Mouse (Mus musculus): ENCODE measurements around the gene 4930524J08Rik. TPM values are rescaled to one million over a fixed set of nuclear protein-coding genes. Genes with fewer than 3 reads are reported as not detected.

Gene 4930524J08Rik
- 10.2 TPM for polyA plus RNA-seq (2012; fragmentation: generic; extraction: Trizol)
- long read RNA-seq, experiment 1: 0 reads
- long read RNA-seq, experiment 2: 0 reads

- peaks cover 42% of the 10 kb centered on the region for H3K79me2 ChIP-seq (ENCODE audit: control insufficient read depth, insufficient read depth)
- H3K79me3 ChIP-seq (ENCODE audit: low read depth): peaks cover 40% of the 10 kb centered on the region
- peak within 1 kb of the TSS; percentile 60 for H3K4me3 ChIP-seq (ENCODE audit: insufficient read depth, poor library complexity, severe bottlenecking)
- H3ac ChIP-seq (ENCODE audit: control insufficient read depth, insufficient read length, low read depth): peak within 1 kb of the TSS; percentile 82
- TF ChIP-seq USF1 (IDR thresholded peaks at IDR 0.05; ENCODE audit: low read depth): peak; percentile 70
- TF ChIP-seq MYOD1 (IDR thresholded peaks at IDR 0.05; ENCODE audit: control insufficient read depth, insufficient read length, low read depth): no peak
- TF ChIP-seq CTCF (IDR thresholded peaks at IDR 0.05; ENCODE audit: control insufficient read depth, insufficient read depth, insufficient read length): no peak
- H3K36me3 ChIP-seq (ENCODE audit: control insufficient read depth, insufficient read depth): peaks cover 39% of the 10 kb centered on the region
- H3K27me3 ChIP-seq (ENCODE audit: control insufficient read depth, insufficient read depth, insufficient read length): no peaks in the 10 kb centered on the region
Observed at GRCm38 (mm10) chr5:99978699-99979442, at the start of gene 4930524J08Rik, which contains the start of gene Hnrnpd. Gene 4930524J08Rik (plus strand): TSS chr5:99979061. Gene Hnrnpd (minus strand): TSS chr5:99978938.

GRCm38 (mm10) chr5:99931910-99932309, 47.0 kb upstream of the 4930524J08Rik start:
- no peak for TF ChIP-seq MAX (IDR thresholded peaks at IDR 0.05)

GRCm38 (mm10) chr5:99939440-99939839, 39.4 kb upstream of the 4930524J08Rik start:
- Histone ChIP-seq H3K79me2 (ENCODE audit: control insufficient read depth, insufficient read depth) (no peaks in the 10 kb centered on the region), H3K4me3 (ENCODE audit: insufficient read depth, poor library complexity, severe bottlenecking) (no peak overlapping the region), H3K36me3 (ENCODE audit: control insufficient read depth, insufficient read depth) (no peaks in the 10 kb centered on the region), H3K27me3 (ENCODE audit: control insufficient read depth, insufficient read depth, insufficient read length) (no peaks in the 10 kb centered on the region), H3K79me3 (ENCODE audit: low read depth) (no peaks in the 10 kb centered on the region), H3ac (ENCODE audit: control insufficient read depth, insufficient read length, low read depth) (no peak overlapping the region)
- TF ChIP-seq CTCF (IDR thresholded peaks at IDR 0.05; ENCODE audit: control insufficient read depth, insufficient read depth, insufficient read length) (no peak), USF1 (IDR thresholded peaks at IDR 0.05; ENCODE audit: low read depth) (no peak), MYOD1 (IDR thresholded peaks at IDR 0.05; ENCODE audit: control insufficient read depth, insufficient read length, low read depth) (no peak), CEBPB (IDR thresholded peaks at IDR 0.05; ENCODE audit: low read depth) (no peak), MAX (IDR thresholded peaks at IDR 0.05) (no peak), MYOG (IDR thresholded peaks at IDR 0.05; ENCODE audit: control insufficient read depth, extremely low read depth, insufficient read length) (no peak), FOSL1 (IDR thresholded peaks at IDR 0.05; ENCODE audit: insufficient read depth, low read length, poor library complexity, severe bottlenecking) (no peak)

More at GRCm38 (mm10) chr5:99931910-99932309, 47.0 kb upstream of the 4930524J08Rik start:
- H3K4me3 ChIP-seq (ENCODE audit: insufficient read depth, poor library complexity, severe bottlenecking): no peak overlapping the region
- no peaks in the 10 kb centered on the region for H3K36me3 ChIP-seq (ENCODE audit: control insufficient read depth, insufficient read depth)
- H3K27me3 ChIP-seq (ENCODE audit: control insufficient read depth, insufficient read depth, insufficient read length): peaks cover 9% of the 10 kb centered on the region
- no peaks in the 10 kb centered on the region for H3K79me2 ChIP-seq (ENCODE audit: control insufficient read depth, insufficient read depth)
- H3ac ChIP-seq (ENCODE audit: control insufficient read depth, insufficient read length, low read depth): no peak overlapping the region
- no peaks in the 10 kb centered on the region for H3K79me3 ChIP-seq (ENCODE audit: low read depth)

- Histone ChIP-seq H3K79me3 (ENCODE audit: low read depth) (no peaks in the 10 kb centered on the region), H3K79me2 (ENCODE audit: control insufficient read depth, insufficient read depth) (no peaks in the 10 kb centered on the region), H3K27me3 (ENCODE audit: control insufficient read depth, insufficient read depth, insufficient read length) (no peaks in the 10 kb centered on the region), H3K36me3 (ENCODE audit: control insufficient read depth, insufficient read depth) (no peaks in the 10 kb centered on the region), H3K4me3 (ENCODE audit: insufficient read depth, poor library complexity, severe bottlenecking) (no peak overlapping the region), H3ac (ENCODE audit: control insufficient read depth, insufficient read length, low read depth) (no peak overlapping the region)
- TF ChIP-seq CTCF (IDR thresholded peaks at IDR 0.05; ENCODE audit: control insufficient read depth, insufficient read depth, insufficient read length): no peak
- TF ChIP-seq USF1 (IDR thresholded peaks at IDR 0.05; ENCODE audit: low read depth): no peak
- TF ChIP-seq MYOD1 (IDR thresholded peaks at IDR 0.05; ENCODE audit: control insufficient read depth, insufficient read length, low read depth): no peak
- TF ChIP-seq MYOG (IDR thresholded peaks at IDR 0.05; ENCODE audit: control insufficient read depth, extremely low read depth, insufficient read length): no peak
- TF ChIP-seq FOSL1 (IDR thresholded peaks at IDR 0.05; ENCODE audit: insufficient read depth, low read length, poor library complexity, severe bottlenecking): no peak
- no peak for TF ChIP-seq CEBPB (IDR thresholded peaks at IDR 0.05; ENCODE audit: low read depth)
- TF ChIP-seq MAX (IDR thresholded peaks at IDR 0.05): no peak
Observed at GRCm38 (mm10) chr5:99941273-99941672, 37.6 kb upstream of the 4930524J08Rik start.

GRCm38 (mm10) chr5:99941776-99942502, 36.9 kb upstream of the 4930524J08Rik start:
- no peaks in the 10 kb centered on the region for H3K36me3 ChIP-seq (ENCODE audit: control insufficient read depth, insufficient read depth)
- H3K79me3 ChIP-seq (ENCODE audit: low read depth): no peaks in the 10 kb centered on the region
- TF ChIP-seq MYOG (IDR thresholded peaks at IDR 0.05; ENCODE audit: control insufficient read depth, extremely low read depth, insufficient read length) (no peak), USF1 (IDR thresholded peaks at IDR 0.05; ENCODE audit: low read depth) (no peak), FOSL1 (IDR thresholded peaks at IDR 0.05; ENCODE audit: insufficient read depth, low read length, poor library complexity, severe bottlenecking) (no peak), MAX (IDR thresholded peaks at IDR 0.05) (no peak), CEBPB (IDR thresholded peaks at IDR 0.05; ENCODE audit: low read depth) (no peak), CTCF (IDR thresholded peaks at IDR 0.05; ENCODE audit: control insufficient read depth, insufficient read depth, insufficient read length) (no peak), MYOD1 (IDR thresholded peaks at IDR 0.05; ENCODE audit: control insufficient read depth, insufficient read length, low read depth) (no peak)
- H3K27me3 ChIP-seq (ENCODE audit: control insufficient read depth, insufficient read depth, insufficient read length): no peaks in the 10 kb centered on the region
- H3K4me3 ChIP-seq (ENCODE audit: insufficient read depth, poor library complexity, severe bottlenecking): no peak overlapping the region
- H3ac ChIP-seq (ENCODE audit: control insufficient read depth, insufficient read length, low read depth): no peak overlapping the region
- H3K79me2 ChIP-seq (ENCODE audit: control insufficient read depth, insufficient read depth): no peaks in the 10 kb centered on the region

All from C2C12 (cell line).